Mouse (Mus musculus) liver, embryonic 11.5 days (tissue): ENCODE data around the gene Il4ra. TPM values are rescaled to one million over a fixed set of nuclear protein-coding genes. Genes with fewer than 3 reads are reported as not detected.

Experiments
- ATAC-seq: fragments of 200-750 bp; cut with Nextera tagmentation; replicated peaks from 2 replicates; pipeline ENCODE4 v1.8.0; 2017; ENCODE audit warnings: moderate number of reproducible peaks, mild to moderate bottlenecking, moderate TSS enrichment, moderate library complexity; ENCODE audit not compliant: low FRiP score
- DNase-seq: peaks from one replicate; pipeline ENCODE4 v3.0.0-alpha.2; 2017; ENCODE audit warnings: low spot score
- H3K27ac ChIP-seq: fragments of 300-500 bp; sonication (generic); 2 replicates; pipeline ENCODE4 v1.5.1; 2014; ENCODE audit warnings: mild to moderate bottlenecking, low read depth, low read length, control low read depth
- H3K27me3 ChIP-seq: fragments of 300-500 bp; sonication (generic); replicated peaks from 2 replicates; pipeline ENCODE4 v1.6.1; 2014; ENCODE audit warnings: low read length, mixed read lengths; ENCODE audit not compliant: control insufficient read depth, insufficient read depth
- H3K36me3 ChIP-seq: fragments of 300-500 bp; sonication (generic); 2 replicates; pipeline ENCODE4 v1.6.1; 2014; ENCODE audit warnings: mild to moderate bottlenecking, low read length, moderate library complexity, mixed read lengths; ENCODE audit not compliant: control insufficient read depth, insufficient read depth
- H3K4me1 ChIP-seq: fragments of 300-500 bp; sonication (generic); replicated peaks from 2 replicates; pipeline ENCODE4 v1.6.1; 2014; ENCODE audit warnings: low read length, mixed read lengths; ENCODE audit not compliant: control insufficient read depth, insufficient read depth
- H3K4me2 ChIP-seq: fragments of 300-500 bp; sonication (generic); 2 replicates; pipeline ENCODE4 v1.6.1; 2014; ENCODE audit warnings: mild to moderate bottlenecking, control low read depth, moderate library complexity
- H3K4me3 ChIP-seq: fragments of 300-500 bp; sonication (generic); 2 replicates; pipeline ENCODE4 v1.5.1; 2014; ENCODE audit warnings: low read depth, low read length, control low read depth
- H3K9ac ChIP-seq: fragments of 300-500 bp; sonication (generic); 2 replicates; pipeline ENCODE4 v1.6.1; 2014; ENCODE audit warnings: low read depth, low read length, control low read depth
- H3K9me3 ChIP-seq: fragments of 300-500 bp; sonication (generic); 2 replicates; pipeline ENCODE4 v1.6.1; 2016; ENCODE audit warnings: low read length, inconsistent platforms, mixed read lengths; ENCODE audit not compliant: control insufficient read depth
- WGBS: fragments of 180-500 bp; shearing (Covaris S2); extraction: QIAGEN DNeasy Blood & Tissue Kit; methylation state at CpG from one replicate; pipeline ENCODE4 v1.1.7; 2014; 5-methylcytosine and 5-hydroxymethylcytosine counted together
- polyA plus RNA-seq: library from polyadenylated mRNA; unstranded; fragments of >200 nt; fragmentation: Nextera tagmentation; extraction: Ambion mirVana; gene quantifications from 2 replicates; pipeline ENCODE4 v1.2.1, GENCODE M21; 2014

The Il4ra gene
- polyA plus RNA-seq, 1 experiment from 2014 or later, result 5.3 TPM

DNA sequence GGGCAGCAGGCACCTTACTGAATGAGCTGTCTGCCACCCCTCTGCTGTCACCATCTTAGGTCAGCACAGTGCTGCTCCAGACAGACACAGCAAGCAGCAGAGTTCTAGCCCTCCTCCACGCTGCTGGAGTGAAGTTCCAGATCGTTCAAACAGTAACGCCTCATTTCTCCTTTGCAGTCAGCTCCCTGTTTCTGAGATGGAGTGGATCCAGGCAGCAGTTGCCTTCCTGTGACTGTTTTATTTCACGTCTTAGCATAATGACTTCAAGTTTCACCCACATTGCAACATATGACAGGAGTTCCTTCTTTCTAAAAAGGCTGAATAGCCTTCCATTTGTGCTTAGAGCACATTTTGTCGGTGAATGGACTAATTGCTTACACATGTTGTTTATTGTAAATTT lies 61.7 kb downstream of the Il4ra start:
- Histone ChIP-seq H3K9ac (no peak overlapping the region), H3K27ac (no peak overlapping the region), H3K9me3 (no peaks in the 10 kb centered on the region), H3K4me3 (no peak overlapping the region), H3K4me1 (no peaks in the 10 kb centered on the region), H3K4me2 (no peak overlapping the region), H3K36me3 (no peaks in the 10 kb centered on the region), H3K27me3 (no peaks in the 10 kb centered on the region)
- WGBS, result 69% methylated on average over 5 of the region's 5 CpGs
- ATAC-seq (no peak), DNase-seq (no peak)

DNA sequence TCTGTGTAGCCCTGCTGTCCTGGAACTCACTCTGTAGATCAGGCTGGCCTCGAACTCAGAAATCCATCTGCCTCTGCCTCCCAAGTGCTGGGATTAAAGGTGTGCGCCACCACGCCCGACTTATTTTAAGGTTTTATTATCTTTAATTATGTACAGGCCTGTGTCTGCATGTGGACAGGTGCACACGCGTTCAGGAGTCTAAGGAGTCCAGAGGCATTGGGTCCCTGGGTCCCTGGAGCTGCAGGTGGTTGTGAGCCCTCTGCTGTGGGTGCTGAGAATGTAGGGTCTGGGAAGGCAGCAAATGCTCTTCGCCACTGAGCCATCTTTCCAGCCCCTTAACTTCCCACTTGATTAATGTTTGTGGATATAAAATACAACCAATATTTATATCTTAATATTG lies 63.5 kb downstream of the Il4ra start:
- Histone ChIP-seq H3K4me2 (no peak overlapping the region), H3K4me1 (no peaks in the 10 kb centered on the region), H3K27ac (no peak overlapping the region), H3K9ac (no peak overlapping the region), H3K36me3 (no peaks in the 10 kb centered on the region), H3K27me3 (no peaks in the 10 kb centered on the region), H3K9me3 (no peaks in the 10 kb centered on the region), H3K4me3 (no peak overlapping the region)
- DNase-seq, result no peak
- 89% methylated on average over 7 of the region's 7 CpGs for WGBS
- ATAC-seq, result no peak

DNA sequence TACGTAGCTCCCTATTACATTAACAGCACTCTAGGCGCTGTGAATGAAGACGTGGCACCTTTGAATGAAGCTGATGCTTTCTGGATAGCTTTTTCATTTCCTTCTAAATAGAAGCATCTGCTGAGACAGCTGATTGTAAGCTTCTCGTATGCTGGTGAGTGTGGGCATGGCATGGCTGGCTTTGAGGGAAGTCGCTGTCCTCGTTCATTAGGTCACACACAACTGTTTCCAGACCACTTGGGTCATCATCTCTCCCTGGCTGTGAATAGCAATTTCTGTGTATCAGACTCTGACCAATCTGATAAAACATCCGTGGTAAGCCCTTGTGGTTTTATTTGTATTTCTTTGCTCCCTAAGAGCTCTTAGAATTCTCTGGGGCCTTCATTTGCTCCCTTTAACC lies 66.1 kb downstream of the Il4ra start:
- no peak for DNase-seq
- Histone ChIP-seq H3K27me3 (no peaks in the 10 kb centered on the region), H3K4me2 (no peak overlapping the region), H3K27ac (no peak overlapping the region), H3K36me3 (no peaks in the 10 kb centered on the region), H3K4me1 (no peaks in the 10 kb centered on the region), H3K9me3 (no peaks in the 10 kb centered on the region), H3K4me3 (no peak overlapping the region), H3K9ac (no peak overlapping the region)
- 66% methylated on average over 7 of the region's 7 CpGs for WGBS
- no peak for ATAC-seq

DNA sequence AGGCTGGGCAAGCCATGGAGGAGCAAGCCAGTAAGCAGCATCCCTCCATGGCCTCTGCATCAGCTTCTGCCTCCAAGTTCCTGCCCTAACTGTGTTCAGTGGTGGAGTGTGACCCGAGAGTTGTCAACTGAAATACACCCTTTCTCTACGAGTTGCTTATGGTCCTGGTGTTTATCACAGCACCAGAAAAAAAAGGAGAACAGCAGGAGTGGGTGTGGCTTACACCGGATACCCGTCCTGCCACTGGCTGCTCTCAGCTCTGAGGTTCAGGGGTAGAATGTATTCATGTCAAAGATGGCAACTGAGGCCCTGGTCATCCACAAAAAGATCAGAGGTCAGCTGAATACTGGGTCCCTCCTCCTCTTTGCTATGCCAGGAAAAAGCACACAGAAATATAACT lies 68.2 kb downstream of the Il4ra start:
- no peaks in the 10 kb centered on the region for H3K9me3 ChIP-seq
- H3K27me3 ChIP-seq, result no peaks in the 10 kb centered on the region
- H3K4me3 ChIP-seq, result no peak overlapping the region
- H3K9ac ChIP-seq, result no peak overlapping the region
- no peak for ATAC-seq
- H3K4me1 ChIP-seq, result no peaks in the 10 kb centered on the region
- no peak overlapping the region for H3K27ac ChIP-seq
- H3K4me2 ChIP-seq, result no peak overlapping the region
- no peaks in the 10 kb centered on the region for H3K36me3 ChIP-seq
- WGBS, result 36% methylated on average over 4 of the region's 4 CpGs
- DNase-seq, result no peak

DNA sequence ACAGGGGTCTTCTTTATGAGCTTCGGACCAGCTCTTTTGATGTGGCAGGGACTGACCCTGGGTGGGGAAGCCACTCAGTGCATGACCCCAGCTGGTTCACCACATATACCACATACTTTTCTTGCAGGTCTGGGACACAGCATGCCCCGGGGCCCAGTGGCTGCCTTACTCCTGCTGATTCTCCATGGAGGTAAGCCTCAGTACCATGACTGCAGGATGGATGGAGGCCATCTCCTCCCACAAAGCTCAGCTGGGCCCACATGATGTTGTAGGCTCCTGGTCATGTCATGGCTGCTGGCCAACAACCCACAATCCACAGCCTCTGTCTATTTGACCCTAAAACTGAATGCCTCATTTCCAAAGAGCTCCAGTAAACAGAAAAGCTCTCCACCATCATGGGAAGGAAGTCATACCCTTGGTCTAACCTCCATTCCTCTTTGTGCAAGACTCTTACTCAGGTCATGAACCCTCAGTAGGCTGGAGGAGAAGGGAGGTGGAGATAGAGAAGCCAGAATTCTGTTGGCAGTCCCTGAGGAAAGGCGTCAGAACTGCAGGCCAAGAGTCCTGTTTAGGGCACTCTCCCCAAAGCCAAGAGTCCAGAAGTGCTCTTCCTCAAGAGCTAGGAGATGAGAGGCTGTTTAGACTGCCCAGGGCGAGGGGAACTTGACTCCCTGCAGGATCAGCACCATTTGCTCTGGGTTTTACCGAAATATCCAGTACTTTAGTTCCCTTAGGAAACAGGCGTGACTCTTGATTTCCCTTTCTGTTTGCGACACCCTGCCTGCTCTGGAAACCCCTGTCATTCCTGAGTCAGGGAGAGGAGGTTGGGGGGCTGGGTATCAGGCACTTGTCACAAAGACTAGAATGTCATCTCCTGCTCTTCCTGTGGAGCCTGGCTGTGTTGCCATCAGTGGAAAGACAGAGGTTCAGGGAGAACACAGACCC lies 71.1 kb downstream of the Il4ra start:
- WGBS, result 60% methylated on average over 7 of the region's 7 CpGs
- ATAC-seq, result no peak
- Histone ChIP-seq H3K9me3 (no peaks in the 10 kb centered on the region), H3K27ac (no peak overlapping the region), H3K4me2 (no peak overlapping the region), H3K9ac (no peak overlapping the region), H3K27me3 (no peaks in the 10 kb centered on the region), H3K36me3 (no peaks in the 10 kb centered on the region), H3K4me3 (no peak overlapping the region), H3K4me1 (no peaks in the 10 kb centered on the region)
- no peak for DNase-seq

DNA sequence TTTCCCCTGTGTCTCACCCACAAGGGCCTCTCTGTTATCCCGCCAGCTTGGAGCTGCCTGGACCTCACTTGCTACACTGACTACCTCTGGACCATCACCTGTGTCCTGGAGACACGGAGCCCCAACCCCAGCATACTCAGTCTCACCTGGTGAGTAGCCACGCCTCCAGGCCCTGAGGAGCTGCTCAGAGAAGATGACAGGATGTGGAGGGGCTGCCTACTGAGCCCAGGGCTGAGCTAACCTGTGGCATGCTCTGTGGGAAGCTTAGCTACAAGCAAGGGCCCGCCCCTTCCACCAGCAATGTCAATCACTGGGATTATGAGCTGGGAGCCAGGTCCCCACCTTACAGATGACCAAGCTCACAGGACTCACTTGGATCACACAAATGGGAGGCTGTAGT lies 73.3 kb downstream of the Il4ra start:
- H3K9ac ChIP-seq, result no peak overlapping the region
- 73% methylated on average over 4 of the region's 4 CpGs for WGBS
- no peaks in the 10 kb centered on the region for H3K4me1 ChIP-seq
- no peaks in the 10 kb centered on the region for H3K27me3 ChIP-seq
- no peak overlapping the region for H3K4me2 ChIP-seq
- H3K9me3 ChIP-seq, result no peaks in the 10 kb centered on the region; the same call in 1 of the 2 replicates
- H3K36me3 ChIP-seq, result no peaks in the 10 kb centered on the region
- ATAC-seq, result no peak
- no peak overlapping the region for H3K27ac ChIP-seq
- H3K4me3 ChIP-seq, result no peak overlapping the region
- no peak for DNase-seq

DNA sequence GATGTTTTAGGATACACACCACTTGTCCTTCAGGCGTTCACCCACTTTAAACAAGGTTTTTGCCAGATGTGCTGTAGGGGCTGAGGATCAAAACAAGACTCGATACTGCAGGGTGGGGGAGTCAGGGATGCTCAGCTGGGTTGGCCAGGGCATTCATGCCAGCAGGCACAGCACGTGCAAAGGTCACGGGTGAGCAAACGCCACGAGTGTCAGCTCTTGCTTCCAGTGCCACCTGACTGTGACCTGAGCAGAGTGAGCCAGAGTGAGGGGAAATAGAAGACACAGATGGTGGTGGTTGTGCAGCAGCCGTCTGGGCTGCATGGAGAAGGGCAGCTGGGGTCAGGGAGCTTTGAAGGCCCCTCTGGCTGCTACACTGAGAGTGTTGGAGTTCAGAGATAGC lies 73.9 kb downstream of the Il4ra start:
- Histone ChIP-seq H3K9ac (no peak overlapping the region), H3K4me2 (no peak overlapping the region), H3K27me3 (no peaks in the 10 kb centered on the region), H3K27ac (no peak overlapping the region), H3K36me3 (no peaks in the 10 kb centered on the region), H3K4me3 (no peak overlapping the region), H3K4me1 (no peaks in the 10 kb centered on the region), H3K9me3 (no peaks in the 10 kb centered on the region; the same call in 1 of the 2 replicates)
- DNase-seq (no peak), ATAC-seq (no peak)
- WGBS, result 58% methylated on average over 7 of the region's 7 CpGs
